Mouse (Mus musculus): ENCODE results near the gene Rgcc. TPM values are rescaled to one million over a fixed set of nuclear protein-coding genes. Genes with fewer than 3 reads are reported as not detected.

Gene Rgcc
- polyA plus RNA-seq, 1 experiment, result 91.9 TPM

GRCm38 (mm10) chr14:79242386-79242720 lies 59.1 kb downstream of the Rgcc start:
- Histone ChIP-seq H3K36me3 (ENCODE audit: control insufficient read depth, insufficient read depth, low read length) (no peaks in the 10 kb centered on the region), H3K27me3 (replicated peaks; ENCODE audit: control insufficient read depth, insufficient read depth, low read length) (no peaks in the 10 kb centered on the region), H3K27ac (ENCODE audit: insufficient read depth, low read depth, low read length) (no peak overlapping the region), H3K4me1 (ENCODE audit: control insufficient read depth, insufficient read depth, low read length) (no peaks in the 10 kb centered on the region), H3K4me3 (ENCODE audit: insufficient read depth, low read depth, low read length) (no peak overlapping the region)
- TF ChIP-seq CTCF (conservative IDR thresholded peaks at IDR 0.05; ENCODE audit: insufficient read depth, insufficient read length, low read depth, low read length) (no peak), POLR2A (IDR thresholded peaks at IDR 0.05; ENCODE audit: low read depth, low read length) (no peak)
- DNase-seq, result no peak

GRCm38 (mm10) chr14:79241656-79242385 lies 59.6 kb downstream of the Rgcc start:
- Histone ChIP-seq H3K36me3 (ENCODE audit: control insufficient read depth, insufficient read depth, low read length) (no peaks in the 10 kb centered on the region), H3K4me1 (ENCODE audit: control insufficient read depth, insufficient read depth, low read length) (no peaks in the 10 kb centered on the region), H3K4me3 (ENCODE audit: insufficient read depth, low read depth, low read length) (no peak overlapping the region), H3K27ac (ENCODE audit: insufficient read depth, low read depth, low read length) (no peak overlapping the region), H3K27me3 (replicated peaks; ENCODE audit: control insufficient read depth, insufficient read depth, low read length) (no peaks in the 10 kb centered on the region)
- 67% methylated on average over 6 of the region's 6 CpGs for WGBS
- TF ChIP-seq POLR2A (IDR thresholded peaks at IDR 0.05; ENCODE audit: low read depth, low read length) (no peak), CTCF (conservative IDR thresholded peaks at IDR 0.05; ENCODE audit: insufficient read depth, insufficient read length, low read depth, low read length) (no peak)
- DNase-seq, result no peak

- no peak for DNase-seq
- Histone ChIP-seq H3K36me3 (ENCODE audit: control insufficient read depth, insufficient read depth, low read length) (no peaks in the 10 kb centered on the region), H3K4me3 (ENCODE audit: insufficient read depth, low read depth, low read length) (no peak overlapping the region), H3K4me1 (ENCODE audit: control insufficient read depth, insufficient read depth, low read length) (no peaks in the 10 kb centered on the region), H3K27me3 (replicated peaks; ENCODE audit: control insufficient read depth, insufficient read depth, low read length) (no peaks in the 10 kb centered on the region), H3K27ac (ENCODE audit: insufficient read depth, low read depth, low read length) (no peak overlapping the region)
- WGBS, result 67% methylated on average over 4 of the region's 4 CpGs
- no peak for TF ChIP-seq POLR2A (IDR thresholded peaks at IDR 0.05; ENCODE audit: low read depth, low read length)
- TF ChIP-seq CTCF (conservative IDR thresholded peaks at IDR 0.05; ENCODE audit: insufficient read depth, insufficient read length, low read depth, low read length), result no peak
These were observed 60.3 kb downstream of the Rgcc start for GRCm38 (mm10) chr14:79241057-79241570.

DNA sequence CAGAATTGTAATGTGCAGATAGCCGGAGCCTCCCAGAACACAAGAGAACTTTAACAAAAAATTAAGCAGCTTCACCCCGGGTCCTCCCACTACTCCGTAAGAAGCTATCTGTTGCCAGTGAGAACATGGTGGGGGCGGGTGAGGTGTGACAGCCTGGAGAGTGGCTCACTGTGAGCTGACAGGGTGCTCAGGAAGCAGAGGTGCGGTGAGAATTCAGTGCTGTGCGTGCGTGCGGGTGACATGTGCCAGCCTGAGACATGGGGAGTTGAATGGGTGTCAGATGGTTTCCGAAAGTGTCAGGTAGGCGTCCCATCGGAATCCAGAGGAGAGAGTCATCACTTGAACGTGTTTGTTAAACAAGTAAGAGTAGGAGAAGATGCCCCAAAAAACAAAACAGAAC lies 62.0 kb downstream of the Rgcc start:
- H3K4me1 ChIP-seq (ENCODE audit: control insufficient read depth, insufficient read depth, low read length), result no peaks in the 10 kb centered on the region
- H3K4me3 ChIP-seq (ENCODE audit: insufficient read depth, low read depth, low read length), result no peak overlapping the region
- TF ChIP-seq CTCF (conservative IDR thresholded peaks at IDR 0.05; ENCODE audit: insufficient read depth, insufficient read length, low read depth, low read length) (no peak), POLR2A (IDR thresholded peaks at IDR 0.05; ENCODE audit: low read depth, low read length) (no peak)
- H3K36me3 ChIP-seq (ENCODE audit: control insufficient read depth, insufficient read depth, low read length), result no peaks in the 10 kb centered on the region
- H3K27me3 ChIP-seq (replicated peaks; ENCODE audit: control insufficient read depth, insufficient read depth, low read length), result no peaks in the 10 kb centered on the region
- 82% methylated on average over 12 of the region's 12 CpGs for WGBS
- H3K27ac ChIP-seq (ENCODE audit: insufficient read depth, low read depth, low read length), result no peak overlapping the region
- DNase-seq, result no peak

Other genes starting within 250 kb of the Rgcc start
- not detected in 2 replicates for gene Zfp957, start 54.3 kb downstream of the Rgcc start, polyA plus RNA-seq (2012; rRNA removed)
- 1.5 and 3.1 TPM in 2 replicates for gene Naa16, start 89.1 kb upstream of the Rgcc start, polyA plus RNA-seq (2012; rRNA removed)
- 3.2 and 4.7 TPM in 2 replicates for gene Mtrf1, start 96.1 kb upstream of the Rgcc start, polyA plus RNA-seq (2012; rRNA removed)
- gene Kbtbd7, start 124.9 kb upstream of the Rgcc start, polyA plus RNA-seq (2012; rRNA removed), result 4.5 and 5.0 TPM in 2 replicates
- gene Kbtbd6, start 150.2 kb upstream of the Rgcc start, polyA plus RNA-seq (2012; rRNA removed), result 0.14 and 0.15 TPM in 2 replicates
- 15.3 and 15.4 TPM in 2 replicates for gene Elf1, start 179.5 kb upstream of the Rgcc start, polyA plus RNA-seq (2012; rRNA removed)
- 4.7 and 5.0 TPM in 2 replicates for gene Wbp4, start 179.9 kb upstream of the Rgcc start, polyA plus RNA-seq (2012; rRNA removed)

Data from kidney, adult 2 months (tissue).